Mouse (Mus musculus): Measurements from ENCODE around the gene Coq2. TPM values are rescaled to one million over a fixed set of nuclear protein-coding genes. Genes with fewer than 3 reads are reported as not detected.

The Coq2 gene
- polyA plus RNA-seq, 1 experiment: 35.8 TPM

DNA sequence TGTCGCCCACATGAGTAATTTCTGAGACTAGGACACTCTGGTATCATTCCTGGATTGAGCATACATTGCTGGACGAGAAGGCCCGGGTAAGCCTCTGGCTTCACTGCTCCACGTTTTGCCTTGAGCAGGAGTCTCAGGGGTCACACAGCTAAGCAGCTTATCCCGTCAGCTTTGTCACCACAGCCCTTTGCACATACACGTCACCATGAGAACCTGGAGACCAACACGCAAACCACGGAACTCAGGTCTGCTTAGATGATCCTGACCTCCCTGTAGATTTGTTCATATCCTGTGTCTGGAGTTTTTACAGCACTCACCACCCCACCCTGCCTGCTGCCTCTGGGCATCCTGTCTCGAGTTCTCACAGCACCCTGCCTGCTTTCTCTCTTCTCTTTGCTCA, 54.0 kb downstream of the Coq2 start:
- H3K79me2 ChIP-seq (ENCODE audit: control insufficient read depth, insufficient read depth): no peaks in the 10 kb centered on the region
- TF ChIP-seq MAX (IDR thresholded peaks at IDR 0.05; ENCODE audit: low read depth): no peak
- TF ChIP-seq SRF (IDR thresholded peaks at IDR 0.05; ENCODE audit: control insufficient read depth, insufficient read length, low read depth): no peak
- no peak for TF ChIP-seq REST (IDR thresholded peaks at IDR 0.05; ENCODE audit: insufficient read depth, insufficient read length)
- no peak for TF ChIP-seq CEBPB (IDR thresholded peaks at IDR 0.05; ENCODE audit: insufficient read depth, poor library complexity, severe bottlenecking)
- no peak for TF ChIP-seq MYOD1 (IDR thresholded peaks at IDR 0.05; ENCODE audit: control insufficient read depth in 1 of 3, insufficient read length in 2 of 3, low read depth in 2 of 3)
- no peak for TF ChIP-seq TCF12 (IDR thresholded peaks at IDR 0.05; ENCODE audit: insufficient read depth, poor library complexity, severe bottlenecking)
- TF ChIP-seq MYOG (IDR thresholded peaks at IDR 0.05; ENCODE audit: control insufficient read depth in 1 of 3, insufficient read depth in 1 of 3, insufficient read length in 2 of 3, low read depth in 2 of 3): no peak
- no peak for TF ChIP-seq TCF3 (IDR thresholded peaks at IDR 0.05; ENCODE audit: insufficient read length, low read depth)
- TF ChIP-seq E2F4 (IDR thresholded peaks at IDR 0.05; ENCODE audit: insufficient read depth): no peak
- H3ac ChIP-seq (ENCODE audit: control insufficient read depth, insufficient read length): no peak overlapping the region

DNA sequence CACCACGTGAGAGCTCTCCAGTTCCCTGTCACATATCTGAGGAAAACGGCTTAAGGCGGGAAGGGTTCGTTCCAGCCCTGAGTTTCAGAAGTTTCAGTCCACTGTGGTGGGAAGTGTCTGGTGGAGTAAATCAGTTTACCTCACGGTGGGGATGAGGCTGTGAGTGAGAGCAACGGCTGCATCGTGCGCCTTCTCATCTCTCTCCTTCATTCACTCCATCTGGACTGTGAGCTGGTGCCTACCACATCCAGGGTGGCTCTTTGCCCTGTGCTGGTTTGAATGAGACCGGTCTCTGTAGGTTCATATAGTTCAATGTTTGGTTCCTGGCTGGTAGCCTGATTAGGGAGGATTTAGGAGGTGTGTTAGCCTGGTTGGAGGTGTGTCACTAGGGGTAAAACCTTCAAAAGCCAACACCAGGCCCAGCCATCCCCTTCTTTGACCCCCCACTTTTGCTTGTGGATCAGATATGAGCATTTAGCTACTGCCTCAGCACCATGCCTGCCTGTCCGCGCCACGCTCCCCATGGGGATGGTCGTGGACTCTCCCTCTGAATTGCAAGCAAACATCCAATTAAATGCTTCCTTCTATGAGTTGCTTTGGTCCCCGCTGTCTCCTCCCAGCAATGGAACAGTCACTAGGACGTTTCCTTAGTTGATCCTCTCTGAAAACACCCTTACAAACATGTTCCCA, 55.2 kb downstream of the Coq2 start:
- Histone ChIP-seq H3K4me2 (ENCODE audit: low read depth) (no peak overlapping the region), H3K79me2 (ENCODE audit: control insufficient read depth, insufficient read depth) (no peaks in the 10 kb centered on the region), H3K27me3 (ENCODE audit: control insufficient read depth, insufficient read depth, insufficient read length) (no peaks in the 10 kb centered on the region), H3ac (ENCODE audit: control insufficient read depth, insufficient read length) (no peak overlapping the region), H3K36me3 (ENCODE audit: control insufficient read depth, insufficient read depth) (no peaks in the 10 kb centered on the region), H3K4me3 (no peak overlapping the region)
- TF ChIP-seq MYOD1 (IDR thresholded peaks at IDR 0.05; ENCODE audit: control insufficient read depth in 1 of 3, insufficient read length in 2 of 3, low read depth in 2 of 3) (no peak), MYOG (IDR thresholded peaks at IDR 0.05; ENCODE audit: control insufficient read depth in 1 of 3, insufficient read depth in 1 of 3, insufficient read length in 2 of 3, low read depth in 2 of 3) (no peak), SRF (IDR thresholded peaks at IDR 0.05; ENCODE audit: control insufficient read depth, insufficient read length, low read depth) (no peak), POLR2A (IDR thresholded peaks at IDR 0.05; ENCODE audit: insufficient read length, low read depth) (no peak), E2F4 (IDR thresholded peaks at IDR 0.05; ENCODE audit: insufficient read depth) (no peak), POLR2AphosphoS2 (IDR thresholded peaks at IDR 0.05; ENCODE audit: insufficient read length, low read depth) (no peak), MAX (IDR thresholded peaks at IDR 0.05; ENCODE audit: low read depth) (no peak), TCF12 (IDR thresholded peaks at IDR 0.05; ENCODE audit: insufficient read depth, poor library complexity, severe bottlenecking) (no peak), TCF3 (IDR thresholded peaks at IDR 0.05; ENCODE audit: insufficient read length, low read depth) (no peak), REST (IDR thresholded peaks at IDR 0.05; ENCODE audit: insufficient read depth, insufficient read length) (no peak), CEBPB (IDR thresholded peaks at IDR 0.05; ENCODE audit: insufficient read depth, poor library complexity, severe bottlenecking) (no peak)

More for the DNA sequence above, 54.0 kb downstream of the Coq2 start:
- no peaks in the 10 kb centered on the region for H3K27me3 ChIP-seq (ENCODE audit: control insufficient read depth, insufficient read depth, insufficient read length)
- no peaks in the 10 kb centered on the region for H3K36me3 ChIP-seq (ENCODE audit: control insufficient read depth, insufficient read depth)
- H3K4me2 ChIP-seq (ENCODE audit: low read depth): peak overlapping the region; percentile 54
- no peak overlapping the region for H3K4me3 ChIP-seq

GRCm38 (mm10) chr5:100613896-100614768, 60.8 kb downstream of the Coq2 start:
- Histone ChIP-seq H3ac (ENCODE audit: control insufficient read depth, insufficient read length) (no peak overlapping the region), H3K4me2 (ENCODE audit: low read depth) (no peak overlapping the region), H3K27me3 (ENCODE audit: control insufficient read depth, insufficient read depth, insufficient read length) (no peaks in the 10 kb centered on the region), H3K36me3 (ENCODE audit: control insufficient read depth, insufficient read depth) (no peaks in the 10 kb centered on the region), H3K4me3 (no peak overlapping the region), H3K79me2 (ENCODE audit: control insufficient read depth, insufficient read depth) (no peaks in the 10 kb centered on the region)
- TF ChIP-seq MYOG (IDR thresholded peaks at IDR 0.05; ENCODE audit: control insufficient read depth in 1 of 3, insufficient read depth in 1 of 3, insufficient read length in 2 of 3, low read depth in 2 of 3): no peak
- no peak for TF ChIP-seq USF1 (IDR thresholded peaks at IDR 0.05; ENCODE audit: low read depth)
- TF ChIP-seq TCF12 (IDR thresholded peaks at IDR 0.05; ENCODE audit: insufficient read depth, poor library complexity, severe bottlenecking): no peak
- TF ChIP-seq MAX (IDR thresholded peaks at IDR 0.05; ENCODE audit: low read depth): no peak
- TF ChIP-seq SRF (IDR thresholded peaks at IDR 0.05; ENCODE audit: control insufficient read depth, insufficient read length, low read depth): no peak
- no peak for TF ChIP-seq MYOD1 (IDR thresholded peaks at IDR 0.05; ENCODE audit: control insufficient read depth in 1 of 3, insufficient read length in 2 of 3, low read depth in 2 of 3)
- no peak for TF ChIP-seq POLR2A (IDR thresholded peaks at IDR 0.05; ENCODE audit: insufficient read length, low read depth)
- TF ChIP-seq CEBPB (IDR thresholded peaks at IDR 0.05; ENCODE audit: insufficient read depth, poor library complexity, severe bottlenecking): no peak
- no peak for TF ChIP-seq TCF3 (IDR thresholded peaks at IDR 0.05; ENCODE audit: insufficient read length, low read depth)
- no peak for TF ChIP-seq REST (IDR thresholded peaks at IDR 0.05; ENCODE audit: insufficient read depth, insufficient read length)
- TF ChIP-seq POLR2AphosphoS2 (IDR thresholded peaks at IDR 0.05; ENCODE audit: insufficient read length, low read depth): no peak
- no peak for TF ChIP-seq E2F4 (IDR thresholded peaks at IDR 0.05; ENCODE audit: insufficient read depth)

GRCm38 (mm10) chr5:100607868-100608267, 67.1 kb downstream of the Coq2 start:
- TF ChIP-seq MYOG (IDR thresholded peaks at IDR 0.05; ENCODE audit: control insufficient read depth in 1 of 3, insufficient read depth in 1 of 3, insufficient read length in 2 of 3, low read depth in 2 of 3): no peak
- no peak for TF ChIP-seq CEBPB (IDR thresholded peaks at IDR 0.05; ENCODE audit: insufficient read depth, poor library complexity, severe bottlenecking)
- TF ChIP-seq POLR2A (IDR thresholded peaks at IDR 0.05; ENCODE audit: insufficient read length, low read depth): no peak
- no peak for TF ChIP-seq POLR2AphosphoS2 (IDR thresholded peaks at IDR 0.05; ENCODE audit: insufficient read length, low read depth)
- no peak for TF ChIP-seq USF1 (IDR thresholded peaks at IDR 0.05; ENCODE audit: low read depth)
- no peak for TF ChIP-seq SRF (IDR thresholded peaks at IDR 0.05; ENCODE audit: control insufficient read depth, insufficient read length, low read depth)
- TF ChIP-seq TCF3 (IDR thresholded peaks at IDR 0.05; ENCODE audit: insufficient read length, low read depth): no peak
- TF ChIP-seq E2F4 (IDR thresholded peaks at IDR 0.05; ENCODE audit: insufficient read depth): no peak
- TF ChIP-seq MYOD1 (IDR thresholded peaks at IDR 0.05; ENCODE audit: control insufficient read depth in 1 of 3, insufficient read length in 2 of 3, low read depth in 2 of 3): no peak
- no peak for TF ChIP-seq MAX (IDR thresholded peaks at IDR 0.05; ENCODE audit: low read depth)
- TF ChIP-seq TCF12 (IDR thresholded peaks at IDR 0.05; ENCODE audit: insufficient read depth, poor library complexity, severe bottlenecking): no peak
- TF ChIP-seq REST (IDR thresholded peaks at IDR 0.05; ENCODE audit: insufficient read depth, insufficient read length): no peak
- Histone ChIP-seq H3K79me2 (ENCODE audit: control insufficient read depth, insufficient read depth) (no peaks in the 10 kb centered on the region), H3K4me2 (ENCODE audit: low read depth) (no peak overlapping the region), H3K27me3 (ENCODE audit: control insufficient read depth, insufficient read depth, insufficient read length) (no peaks in the 10 kb centered on the region), H3K36me3 (ENCODE audit: control insufficient read depth, insufficient read depth) (no peaks in the 10 kb centered on the region), H3K4me3 (no peak overlapping the region), H3ac (ENCODE audit: control insufficient read depth, insufficient read length) (no peak overlapping the region)
